Mouse (Mus musculus) brain, adult 2 months (tissue): ENCODE data around the gene Ifng.
"Not testable (repeated sequence)": the region's sequence is repeated elsewhere in the genome, so short reads cannot be mapped to it uniquely, and the experiment has no call there.

ENCODE experiments used
- DNase-seq: peaks from one replicate; pipeline ENCODE4 v3.0.0; 2011; ENCODE audit warnings: low read depth, low spot score

The Ifng gene

DNA sequence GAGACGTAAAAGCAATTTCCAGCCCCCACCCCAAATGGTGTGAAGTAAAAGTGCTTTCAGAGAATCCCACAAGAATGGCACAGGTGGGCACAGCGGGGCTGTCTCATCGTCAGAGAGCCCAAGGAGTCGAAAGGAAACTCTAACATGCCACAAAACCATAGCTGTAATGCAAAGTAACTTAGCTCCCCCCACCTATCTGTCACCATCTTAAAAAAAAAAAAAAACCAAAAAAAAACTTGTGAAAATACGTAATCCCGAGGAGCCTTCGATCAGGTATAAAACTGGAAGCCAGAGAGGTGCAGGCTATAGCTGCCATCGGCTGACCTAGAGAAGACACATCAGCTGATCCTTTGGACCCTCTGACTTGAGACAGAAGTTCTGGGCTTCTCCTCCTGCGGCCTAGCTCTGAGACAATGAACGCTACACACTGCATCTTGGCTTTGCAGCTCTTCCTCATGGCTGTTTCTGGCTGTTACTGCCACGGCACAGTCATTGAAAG, at the start of gene Ifng:
TSS of gene Ifng (plus strand) at position 305 of the 499 bp plus-strand sequence.
- no peak for DNase-seq

DNA sequence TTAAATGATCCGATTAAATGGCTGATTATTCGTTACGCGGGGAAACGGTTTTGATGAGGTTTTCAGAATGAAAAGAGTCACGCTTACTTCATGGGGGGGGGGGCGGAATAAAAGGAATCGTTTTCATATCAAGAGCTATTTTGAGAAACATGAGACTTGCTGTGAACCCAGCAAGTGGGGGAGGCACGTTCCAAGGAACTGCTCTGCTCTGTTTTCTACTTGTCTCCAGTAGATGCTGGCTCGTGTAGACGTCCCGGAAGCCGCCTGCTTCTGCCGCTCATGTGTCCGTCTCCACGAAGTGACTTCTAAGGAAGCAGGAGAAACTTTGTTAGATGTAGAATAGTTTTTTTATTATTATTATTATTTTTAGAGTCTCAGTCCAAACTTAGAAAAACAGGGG, 40.9 kb upstream of the Ifng start:
- peak; percentile 33 for DNase-seq

DNA sequence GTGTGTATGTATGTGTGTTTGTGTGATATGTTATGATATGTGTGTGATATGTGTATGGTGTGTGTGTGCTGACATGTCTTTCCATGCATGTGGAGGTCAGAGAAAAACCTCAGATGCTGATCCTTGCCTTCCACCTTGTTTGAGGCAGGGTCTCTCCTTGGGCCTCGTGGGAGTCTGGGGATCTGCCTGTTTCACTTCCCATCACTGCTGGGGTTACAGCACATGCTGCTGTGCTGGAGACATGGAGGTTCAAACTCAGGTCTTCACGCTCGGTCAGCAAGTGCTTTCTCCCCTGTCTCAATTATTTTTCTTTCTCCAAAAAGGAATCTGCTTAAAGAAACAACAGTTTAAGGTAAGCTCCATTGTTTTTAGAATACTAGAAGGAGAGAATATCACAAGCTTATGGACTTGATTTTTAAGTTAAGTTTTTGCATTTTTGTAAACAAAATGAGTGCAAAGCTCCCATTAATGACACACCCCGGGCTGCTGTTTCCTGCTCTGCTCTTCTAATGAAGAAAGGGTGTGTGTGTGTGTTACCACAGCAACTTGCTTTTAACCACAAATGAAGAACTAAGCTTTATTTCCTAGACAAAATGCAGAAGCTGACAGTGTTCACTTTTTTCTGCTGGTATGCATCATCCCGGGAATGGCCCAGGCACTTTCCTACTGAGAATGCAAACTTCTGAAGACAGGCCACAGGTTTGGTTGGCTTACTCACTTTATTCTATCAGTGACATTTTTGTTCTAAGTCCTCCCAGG, 34.2 kb upstream of the Ifng start:
- DNase-seq: no peak

DNA sequence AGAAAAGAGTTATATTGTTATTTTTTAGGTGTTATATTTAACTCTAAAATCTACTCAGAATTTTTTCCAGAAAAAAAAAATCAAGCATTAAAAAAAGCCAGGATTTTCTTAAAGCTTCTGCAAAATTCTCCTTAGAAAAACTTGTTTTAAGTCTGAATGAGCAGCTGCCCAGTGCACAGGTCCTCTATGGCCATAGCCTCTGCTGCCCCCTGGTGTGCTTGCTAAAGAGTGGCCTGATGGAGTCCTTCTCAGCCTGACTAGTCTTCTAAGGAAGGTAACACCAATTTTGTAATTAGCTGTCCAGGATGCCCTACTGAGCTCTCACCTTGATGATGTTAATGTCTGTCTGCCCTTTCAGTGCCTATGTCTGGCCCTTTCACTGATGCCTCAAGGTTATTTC, 29.5 kb upstream of the Ifng start:
- peak; percentile 3 for DNase-seq

DNA sequence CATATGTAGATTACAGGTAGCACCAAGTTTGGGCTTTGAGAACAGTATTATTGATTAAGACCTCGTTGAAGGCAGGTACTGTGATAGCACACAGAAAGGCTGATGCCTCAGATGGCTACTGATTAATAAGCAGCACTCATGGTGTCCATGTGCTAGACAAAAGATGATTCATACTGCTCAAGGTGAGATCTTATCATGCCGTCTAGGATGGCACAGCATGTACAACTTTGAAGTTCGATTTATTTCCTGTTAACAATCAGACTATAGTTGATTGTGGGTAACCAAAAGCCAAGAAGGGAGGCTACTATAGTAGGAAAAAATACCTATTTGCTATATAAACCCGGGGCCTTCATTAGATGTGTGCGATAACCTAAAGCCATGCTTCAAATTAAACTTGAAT, 28.1 kb upstream of the Ifng start:
- no peak for DNase-seq

DNA sequence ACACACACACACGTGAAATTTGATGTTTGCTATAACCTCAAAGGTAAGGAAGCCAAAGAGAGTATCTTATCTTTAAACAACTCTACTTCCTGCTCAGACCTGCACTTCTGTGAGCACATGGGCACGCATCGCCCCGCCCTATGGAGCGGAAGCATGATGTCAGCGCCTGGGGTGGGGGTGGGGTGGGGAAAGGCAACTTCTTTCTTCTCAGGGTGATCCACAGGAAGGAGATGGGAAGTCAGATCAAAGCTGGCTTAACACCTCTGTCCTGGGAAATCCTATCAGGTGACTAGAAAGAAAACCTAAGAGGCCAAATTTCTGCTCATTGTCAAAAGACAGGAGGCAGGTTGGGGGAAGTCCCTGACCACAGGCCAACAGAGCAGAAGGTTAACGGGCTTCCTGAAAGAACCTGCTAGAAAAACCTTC, 21.8 kb upstream of the Ifng start:
- no peak for DNase-seq

DNA sequence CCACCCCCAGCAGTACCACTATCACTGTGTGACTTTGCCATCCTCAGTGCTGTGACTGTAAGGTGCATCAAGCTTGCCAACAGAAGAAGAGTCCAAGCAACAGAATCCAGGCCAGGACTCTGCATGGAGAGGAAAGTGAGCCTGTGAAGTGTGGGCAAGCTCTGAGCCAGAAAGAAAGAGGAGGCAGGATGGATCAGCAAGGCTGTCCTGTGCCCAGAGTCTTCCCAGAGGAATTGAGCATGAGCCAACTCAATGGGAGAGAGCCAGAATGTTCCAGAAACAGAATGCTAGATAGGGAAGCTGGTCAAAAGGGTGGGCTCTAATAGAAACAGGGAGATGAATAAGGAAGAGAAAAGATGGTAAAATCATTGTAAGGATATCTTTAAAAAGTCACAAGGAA, 19.9 kb upstream of the Ifng start:
- peak; percentile 14 for DNase-seq

DNA sequence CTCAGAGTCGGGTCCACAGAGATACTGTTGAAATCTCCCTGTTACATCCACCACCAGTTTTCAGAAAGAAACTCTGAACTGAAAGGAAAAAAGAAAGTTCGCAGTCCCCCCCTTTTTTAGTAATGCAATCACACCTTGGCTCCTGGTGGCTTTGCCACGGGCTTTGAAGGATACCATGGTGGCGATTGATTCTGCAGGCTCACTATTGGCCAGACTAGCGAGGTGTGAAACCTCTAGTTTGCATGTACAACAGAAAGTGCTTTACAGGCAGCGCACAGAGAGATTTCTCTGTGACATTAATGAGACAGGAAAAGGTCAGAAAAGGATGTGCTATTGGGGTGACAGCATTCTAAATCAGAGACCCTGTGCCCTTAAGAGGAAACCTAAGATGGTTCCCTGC, 5.3 kb upstream of the Ifng start:
- DNase-seq: no peak

DNA sequence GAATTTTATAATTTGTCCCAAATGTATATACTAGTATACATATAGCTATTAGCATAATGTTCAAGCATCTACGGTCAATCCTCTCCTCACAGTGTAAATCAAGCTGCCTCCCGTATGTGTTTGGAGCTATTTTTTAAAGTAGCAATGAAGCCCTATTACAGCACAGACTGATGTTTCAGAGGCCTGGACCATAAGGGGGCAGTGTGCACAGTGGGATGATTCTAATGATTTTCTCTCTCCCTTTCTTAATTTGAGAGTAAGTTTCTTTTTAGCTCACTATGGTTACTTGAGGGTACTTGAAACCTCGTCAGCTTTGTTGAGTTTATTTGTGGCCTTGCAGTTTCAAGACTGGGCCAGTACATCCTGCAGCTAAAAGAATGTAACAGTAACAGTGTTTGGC, 1.1 kb downstream of the Ifng start:
- DNase-seq: peak; percentile 42

DNA sequence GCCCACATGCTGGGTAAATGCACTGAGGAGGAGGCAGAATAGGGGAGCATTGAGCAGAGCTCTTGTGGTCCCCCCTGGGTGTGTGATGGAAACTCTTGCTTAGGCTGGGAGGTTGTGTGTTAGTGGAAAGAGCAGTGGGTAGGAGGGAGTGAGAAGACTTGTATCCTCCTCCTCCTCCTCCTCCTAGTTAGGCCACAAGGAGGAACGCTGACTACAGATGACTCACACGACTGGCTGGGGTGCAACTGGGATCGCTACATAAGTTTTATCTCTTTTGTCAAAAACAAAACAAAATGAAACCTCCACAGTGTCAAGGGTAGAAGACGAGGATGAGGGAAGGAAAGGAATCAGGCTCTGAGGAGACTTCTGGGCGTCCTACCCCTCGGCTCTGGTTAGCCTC, 2.2 kb downstream of the Ifng start:
- DNase-seq: peak; percentile 55

DNA sequence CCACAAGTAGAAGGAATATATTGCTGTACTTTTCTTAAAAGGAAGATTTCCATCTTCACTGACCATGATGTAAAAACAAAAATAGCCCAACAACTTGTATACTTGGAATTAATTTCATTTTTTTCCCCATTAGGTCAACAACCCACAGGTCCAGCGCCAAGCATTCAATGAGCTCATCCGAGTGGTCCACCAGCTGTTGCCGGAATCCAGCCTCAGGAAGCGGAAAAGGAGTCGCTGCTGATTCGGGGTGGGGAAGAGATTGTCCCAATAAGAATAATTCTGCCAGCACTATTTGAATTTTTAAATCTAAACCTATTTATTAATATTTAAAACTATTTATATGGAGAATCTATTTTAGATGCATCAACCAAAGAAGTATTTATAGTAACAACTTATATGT, 4.2 kb downstream of the Ifng start:
- no peak for DNase-seq

DNA sequence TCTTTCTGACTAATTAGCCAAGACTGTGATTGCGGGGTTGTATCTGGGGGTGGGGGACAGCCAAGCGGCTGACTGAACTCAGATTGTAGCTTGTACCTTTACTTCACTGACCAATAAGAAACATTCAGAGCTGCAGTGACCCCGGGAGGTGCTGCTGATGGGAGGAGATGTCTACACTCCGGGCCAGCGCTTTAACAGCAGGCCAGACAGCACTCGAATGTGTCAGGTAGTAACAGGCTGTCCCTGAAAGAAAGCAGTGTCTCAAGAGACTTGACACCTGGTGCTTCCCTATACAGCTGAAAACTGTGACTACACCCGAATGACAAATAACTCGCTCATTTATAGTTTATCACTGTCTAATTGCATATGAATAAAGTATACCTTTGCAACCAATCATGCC, 4.7 kb downstream of the Ifng start:
- DNase-seq: no peak

DNA sequence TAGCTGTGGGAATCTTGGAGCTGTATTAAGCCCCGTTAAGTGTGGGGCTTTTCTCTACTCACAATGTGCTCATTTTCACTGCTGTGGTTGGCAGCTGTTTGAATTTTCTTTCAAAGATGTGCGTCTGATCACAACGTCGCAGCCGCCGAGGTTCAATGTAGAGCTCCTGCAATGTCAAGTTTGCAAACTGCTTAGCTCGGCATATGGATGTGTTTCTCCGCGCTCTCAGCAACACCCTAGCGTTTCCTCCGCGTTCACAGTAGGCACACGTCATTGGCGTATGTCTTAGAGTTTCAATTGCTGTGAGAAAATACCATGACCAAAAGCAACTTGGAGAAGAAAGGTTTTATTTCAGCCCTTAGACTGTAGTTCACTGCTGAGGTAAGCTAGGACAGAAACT, 5.1 kb downstream of the Ifng start:
- DNase-seq: peak; percentile 33

DNA sequence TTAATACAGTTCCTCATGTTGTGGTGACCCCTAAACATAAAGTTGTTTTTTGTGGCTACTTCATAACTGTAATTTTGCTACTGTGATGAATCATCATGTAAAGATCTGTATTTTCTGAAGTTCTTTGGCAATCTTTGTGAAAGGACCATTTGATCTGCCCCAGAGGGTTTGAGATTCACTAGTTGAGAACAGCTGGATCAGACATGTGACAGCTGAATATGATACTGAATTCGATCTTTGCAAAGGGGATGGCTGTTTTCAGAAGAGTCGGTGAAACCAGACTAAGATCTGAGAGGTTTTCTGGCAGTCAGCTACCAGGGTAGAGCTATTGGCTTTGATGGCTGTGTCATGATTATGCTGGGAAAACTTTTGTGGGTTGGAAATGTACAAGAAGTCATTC, 10.9 kb downstream of the Ifng start:
- DNase-seq: no peak

DNA sequence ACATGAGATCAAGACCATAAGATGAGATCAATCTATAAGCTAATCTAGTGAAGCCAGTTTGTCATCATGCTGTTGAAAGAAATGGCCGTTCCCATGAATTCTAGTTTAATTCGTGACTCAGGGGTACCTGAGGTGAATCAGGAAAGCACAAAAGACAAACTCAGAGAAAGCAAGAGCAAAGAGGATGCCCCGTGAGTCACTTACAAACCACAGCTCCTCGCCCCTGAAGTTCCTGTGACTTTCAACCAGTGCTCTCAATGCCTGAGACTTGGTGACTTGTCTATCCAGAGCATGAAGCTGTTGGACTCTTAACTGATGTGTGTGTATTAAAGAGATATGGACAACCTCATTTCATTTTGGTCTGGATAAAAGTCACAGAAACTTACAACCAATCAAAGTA, 17.9 kb downstream of the Ifng start:
- no peak for DNase-seq

DNA sequence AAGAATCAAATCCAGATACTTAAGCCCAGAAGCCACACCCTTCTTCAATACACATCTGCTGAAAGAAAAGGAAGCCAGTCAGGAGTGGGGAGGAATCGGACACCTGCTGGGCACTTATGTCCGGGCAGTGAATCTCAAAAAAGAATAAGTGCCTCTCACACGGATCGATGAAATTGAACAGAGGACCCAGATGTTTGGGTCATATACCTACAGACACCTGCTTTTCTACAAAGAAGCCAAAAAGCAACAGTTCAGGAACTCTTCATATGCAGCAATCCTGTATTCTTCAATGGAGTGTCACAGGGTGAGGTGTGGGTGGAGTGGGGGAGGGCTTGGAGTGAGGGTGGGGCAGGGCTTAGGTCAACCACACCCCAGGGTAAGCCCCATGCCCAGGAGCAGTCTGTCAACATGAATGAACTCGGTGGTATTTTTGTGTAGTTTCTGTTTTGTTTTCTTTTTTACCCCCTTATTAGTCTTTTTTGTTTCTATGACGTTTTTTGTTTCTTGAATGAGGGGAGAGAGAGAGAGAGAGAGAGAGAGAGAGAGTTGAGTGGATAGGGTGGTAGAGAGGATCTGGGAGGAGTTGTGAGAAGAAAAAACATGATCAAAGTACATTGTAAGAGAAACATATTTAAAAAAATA, 20.4 kb downstream of the Ifng start:
- no peak for DNase-seq

DNA sequence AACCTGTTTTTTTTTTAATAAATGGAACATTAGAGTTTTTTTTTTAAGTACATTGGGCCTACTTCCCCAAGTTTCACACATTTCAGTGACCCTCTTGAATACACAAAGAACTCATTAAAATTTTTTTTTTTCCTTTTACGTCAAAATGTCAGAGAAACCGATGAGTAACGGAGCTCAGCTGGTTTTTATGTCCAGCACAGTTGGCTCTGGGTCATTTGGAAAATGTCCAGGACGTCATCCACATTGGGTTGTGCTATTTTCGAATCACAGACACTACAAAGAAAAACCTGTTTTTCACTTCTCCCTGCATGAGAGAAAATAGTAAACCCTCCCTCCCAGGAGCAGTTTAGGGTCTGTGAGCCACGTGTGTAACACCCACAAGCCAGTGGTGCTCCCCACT, 25.6 kb downstream of the Ifng start:
- DNase-seq: peak; percentile 18

DNA sequence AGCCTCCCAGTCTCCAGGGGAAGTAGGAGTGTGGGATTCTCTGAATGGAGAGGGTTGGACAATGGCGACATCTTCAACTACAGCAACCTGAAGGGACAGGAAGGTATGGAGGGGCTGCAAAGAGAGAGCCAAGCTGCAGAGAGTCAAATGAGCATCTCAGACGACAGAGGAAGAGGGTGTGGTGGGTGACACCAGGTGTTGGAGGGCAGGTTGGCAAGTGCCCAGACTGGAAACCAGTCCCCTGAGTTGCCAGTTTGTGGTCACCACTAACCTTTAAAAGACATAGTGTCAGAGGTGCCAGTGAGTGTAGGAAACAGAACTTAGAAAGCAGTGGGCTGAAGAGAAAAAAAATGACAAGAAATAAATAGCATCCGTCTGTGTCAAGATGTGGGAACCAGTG, 28.2 kb downstream of the Ifng start:
- no peak for DNase-seq

DNA sequence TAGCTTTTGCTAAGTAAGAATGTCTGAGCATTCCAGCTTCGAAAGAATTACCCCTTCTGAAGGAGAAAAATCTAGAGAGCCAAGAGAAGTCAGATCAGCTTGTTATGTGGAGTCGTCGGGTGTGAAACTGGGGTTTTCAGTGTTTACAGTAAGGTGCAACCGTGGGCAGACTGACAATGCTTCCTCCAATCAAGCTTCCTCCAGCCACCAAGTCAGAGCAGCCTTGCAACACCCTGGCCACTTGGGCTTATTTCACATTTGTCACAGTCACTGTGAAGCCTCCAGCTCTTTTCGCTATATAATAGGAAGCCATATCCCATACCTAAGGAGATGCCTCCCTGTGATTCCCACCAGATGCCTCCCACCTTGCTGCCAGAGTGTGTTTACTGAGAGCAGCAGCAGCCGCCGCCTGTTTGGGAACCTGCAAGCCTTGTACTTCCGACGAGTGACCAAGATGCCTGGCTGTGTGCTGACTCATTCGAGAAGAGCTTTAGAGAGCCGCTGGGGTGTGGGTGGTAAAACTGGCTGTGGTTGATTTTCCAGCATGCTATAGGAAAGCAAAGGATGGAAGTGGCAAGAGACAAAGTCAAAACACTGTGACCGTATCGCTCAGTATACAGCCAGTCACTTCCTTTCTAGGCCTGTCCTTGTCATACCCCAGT, 29.6 kb downstream of the Ifng start:
- peak; percentile 87 for DNase-seq

DNA sequence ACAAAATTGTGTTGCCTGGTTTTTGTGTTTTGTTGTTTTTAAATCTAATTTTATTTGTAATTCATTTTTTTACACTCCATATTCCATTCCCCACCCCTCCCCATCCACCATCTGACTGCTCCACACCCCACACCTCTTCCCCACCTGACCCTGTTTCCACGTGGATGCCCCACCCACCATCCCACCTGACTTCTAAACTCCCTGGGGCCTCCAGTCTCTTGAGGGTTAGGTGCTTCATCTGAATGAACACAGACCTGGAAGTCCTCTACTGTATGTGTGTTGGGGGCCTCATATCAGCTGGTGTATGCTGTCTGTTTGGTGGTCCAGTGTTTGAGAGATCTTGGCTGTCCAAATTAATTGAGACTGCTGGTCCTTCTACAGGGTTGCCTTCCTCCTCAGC, 32.0 kb downstream of the Ifng start:
- not testable (repeated sequence) for DNase-seq

DNA sequence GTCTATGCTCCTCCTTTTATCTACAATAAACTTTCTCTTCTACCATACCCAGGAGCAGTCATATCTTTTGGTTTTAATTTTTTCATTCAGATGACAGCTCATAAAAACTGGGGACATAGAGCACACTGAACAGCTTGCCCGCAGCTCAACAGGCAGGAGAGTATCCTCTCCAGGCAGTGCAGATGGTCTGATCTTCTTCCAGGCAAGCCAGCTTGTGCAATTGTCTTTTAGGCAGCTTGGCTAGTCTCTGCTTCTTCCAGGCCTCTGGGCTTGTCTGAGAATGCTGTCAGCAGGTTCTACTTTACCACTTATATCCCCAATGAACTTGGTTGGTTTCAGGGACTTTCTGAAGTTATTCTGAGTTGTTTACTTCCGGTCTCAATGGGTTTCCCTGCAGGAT, 35.9 kb downstream of the Ifng start:
- DNase-seq: peak; percentile 75

DNA sequence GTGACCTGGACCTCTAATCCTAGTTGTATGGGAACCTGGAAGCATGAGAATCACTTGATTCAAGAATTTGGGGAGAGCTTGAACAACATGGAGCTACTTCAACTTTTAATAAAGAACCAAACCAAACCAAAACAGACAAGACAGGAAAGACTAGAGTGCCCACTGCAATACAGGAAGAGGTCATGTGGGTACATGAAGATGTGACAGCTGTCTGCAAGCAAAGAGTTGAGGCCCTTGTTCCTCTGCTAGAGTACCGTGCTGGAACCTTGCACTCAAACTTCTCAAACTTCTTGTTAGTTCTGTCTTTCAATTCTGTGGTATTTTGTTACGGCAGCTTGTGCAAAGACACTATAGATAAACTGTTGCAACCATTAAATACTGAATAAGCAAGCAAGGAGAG, 36.5 kb downstream of the Ifng start:
- DNase-seq: no peak

DNA sequence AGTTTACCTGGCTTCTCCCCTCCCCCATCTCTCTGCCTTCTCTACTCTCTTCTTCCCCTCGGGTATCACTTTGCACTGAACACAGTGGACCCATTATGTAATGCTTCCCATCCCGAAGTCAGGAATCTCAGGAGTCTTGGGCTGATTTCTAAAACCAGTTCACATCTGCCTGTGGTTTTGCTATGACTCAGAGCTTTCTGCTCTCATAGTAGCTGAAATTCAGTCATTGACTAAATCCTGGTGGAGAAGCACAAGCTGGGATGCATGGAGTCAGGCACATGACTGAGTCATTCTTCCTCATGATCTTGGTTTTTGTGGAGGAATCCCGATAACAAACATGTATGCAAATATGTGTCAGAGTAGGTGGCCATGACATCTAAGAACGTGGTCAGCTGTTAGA, 38.4 kb downstream of the Ifng start:
- DNase-seq: peak; percentile 79
